Mouse (Mus musculus) MEL (cell line): Measurements from ENCODE around the gene Zfp414. TPM values are rescaled to one million over a fixed set of nuclear protein-coding genes. Genes with fewer than 3 reads are reported as not detected.

Experiments
- DNase-seq: peaks from one replicate; pipeline ENCODE4 v3.0.0; 2011; ENCODE audit warnings: low read depth, low spot score
- H3K27ac ChIP-seq: 2 replicates; pipeline ENCODE4 v1.5.1; 2012; ENCODE audit warnings: low read depth, mild to moderate bottlenecking, control low read depth, low read length, moderate library complexity; ENCODE audit not compliant: control insufficient read depth
- H3K27me3 ChIP-seq, 2 experiments: fragments of 150-350 bp in 1 of 2; sonication (generic) in 1 of 2; 2 replicates each; pipeline ENCODE4 v1.6.1; 2012; ENCODE audit warnings: low read length in 2 of 2, mild to moderate bottlenecking in 2 of 2, improper control_type of control experiment in 1 of 2, moderate library complexity in 1 of 2; ENCODE audit not compliant: insufficient read depth in 2 of 2, control insufficient read depth in 1 of 2
- H3K36me3 ChIP-seq, 2 experiments: 2 replicates each; pipeline ENCODE4 v1.6.1; 2012 to 2014; ENCODE audit warnings: low read length in 2 of 2, improper control_type of control experiment in 1 of 2, inconsistent platforms in 1 of 2, mild to moderate bottlenecking in 1 of 2; ENCODE audit not compliant: insufficient read depth in 2 of 2, control insufficient read depth in 1 of 2
- H3K4me1 ChIP-seq, 2 experiments: fragments of 150-350 bp in 1 of 2; sonication (generic) in 1 of 2; 2 replicates each; pipeline ENCODE4 v1.6.1; 2012; ENCODE audit warnings: low read length in 2 of 2, improper control_type of control experiment in 1 of 2, mild to moderate bottlenecking in 1 of 2; ENCODE audit not compliant: insufficient read depth in 2 of 2, control insufficient read depth in 1 of 2
- H3K4me3 ChIP-seq, 2 experiments: fragments of 150-350 bp in 1 of 2; sonication (generic) in 1 of 2; 2 replicates each; pipeline ENCODE4 v1.5.1; 2012; ENCODE audit warnings: low read depth in 2 of 2, low read length in 2 of 2, mild to moderate bottlenecking in 2 of 2, moderate library complexity in 2 of 2, control low read depth in 1 of 2, improper control_type of control experiment in 1 of 2; ENCODE audit not compliant: control insufficient read depth in 1 of 2, insufficient read depth in 1 of 2
- H3K79me2 ChIP-seq: 2 replicates; pipeline ENCODE4 v1.6.1; 2012; ENCODE audit warnings: mild to moderate bottlenecking, low read length, moderate library complexity; ENCODE audit not compliant: control insufficient read depth, poor library complexity, insufficient read depth
- H3K9ac ChIP-seq: 2 replicates; pipeline ENCODE4 v1.6.1; 2012; ENCODE audit warnings: low read depth, mild to moderate bottlenecking, control low read depth, low read length, moderate library complexity; ENCODE audit not compliant: control insufficient read depth, poor library complexity, severe bottlenecking
- H3K9me3 ChIP-seq: fragments of 150-350 bp; sonication (generic); replicated peaks from 2 replicates; pipeline ENCODE4 v1.6.1; 2012; ENCODE audit warnings: mild to moderate bottlenecking, low read length, improper control_type of control experiment, moderate library complexity; ENCODE audit not compliant: insufficient read depth
- BHLHE40 ChIP-seq: IDR thresholded peaks from 2 replicates; pipeline ENCODE4 v1.6.1; 2012; ENCODE audit warnings: low read depth, mild to moderate bottlenecking, inconsistent platforms, low read length, improper control_type of control experiment, borderline replicate concordance
- CHD1 ChIP-seq: IDR thresholded peaks from 2 replicates; pipeline ENCODE4 v1.6.1; 2012; ENCODE audit warnings: low read depth, mild to moderate bottlenecking, inconsistent platforms, low read length, improper control_type of control experiment
- CHD2 ChIP-seq: IDR thresholded peaks from 2 replicates; pipeline ENCODE4 v1.6.1; 2011; ENCODE audit warnings: low read length, improper control_type of control experiment
- CTCF ChIP-seq, 3 experiments: IDR thresholded peaks in 2 of 3; conservative IDR thresholded peaks in 1 of 3; 2 replicates each; pipeline ENCODE4 v1.5.1; 2011 to 2012; ENCODE audit warnings: low read length in 3 of 3, low read depth in 2 of 3, mild to moderate bottlenecking in 2 of 3, improper control_type of control experiment in 1 of 3, inconsistent platforms in 1 of 3, mixed read lengths in 1 of 3, moderate library complexity in 1 of 3; ENCODE audit not compliant: control insufficient read depth in 1 of 3, insufficient read depth in 1 of 3, poor library complexity in 1 of 3, severe bottlenecking in 1 of 3
- E2F4 ChIP-seq: IDR thresholded peaks from 2 replicates; pipeline ENCODE4 v1.6.1; 2011; ENCODE audit warnings: low read depth, low read length, improper control_type of control experiment, borderline replicate concordance
- ELF1 ChIP-seq: IDR thresholded peaks from 2 replicates; pipeline ENCODE4 v1.6.1; 2014; ENCODE audit warnings: low read depth, mild to moderate bottlenecking, inconsistent platforms, low read length, improper control_type of control experiment, moderate library complexity
- EP300 ChIP-seq, 2 experiments: IDR thresholded peaks; 2 replicates each; pipeline ENCODE4 v1.6.1; 2011; ENCODE audit warnings: improper control_type of control experiment in 2 of 2, low read length in 2 of 2, low read depth in 1 of 2, mild to moderate bottlenecking in 1 of 2
- GABPA ChIP-seq: IDR thresholded peaks from 2 replicates; pipeline ENCODE4 v1.6.1; 2012; ENCODE audit warnings: low read depth, mild to moderate bottlenecking, inconsistent platforms, low read length, improper control_type of control experiment, moderate library complexity
- GATA1 ChIP-seq: IDR thresholded peaks from 2 replicates; pipeline ENCODE4 v1.6.1; 2011; ENCODE audit warnings: low read depth, low read length, improper control_type of control experiment
- HCFC1 ChIP-seq: IDR thresholded peaks from 2 replicates; pipeline ENCODE4 v1.6.1; 2012; ENCODE audit warnings: low read depth, mild to moderate bottlenecking, inconsistent platforms, low read length, improper control_type of control experiment, moderate library complexity
- JUND ChIP-seq: IDR thresholded peaks from 2 replicates; pipeline ENCODE4 v1.6.1; 2011; ENCODE audit warnings: low read depth, mild to moderate bottlenecking, improper control_type of control experiment, low read length
- KAT2A ChIP-seq: conservative IDR thresholded peaks from 2 replicates; pipeline ENCODE4 v1.6.1; 2012; ENCODE audit warnings: low read depth, low read length, improper control_type of control experiment, inconsistent platforms
- MAX ChIP-seq: IDR thresholded peaks from 2 replicates; pipeline ENCODE4 v1.6.1; 2011; ENCODE audit warnings: low read length, improper control_type of control experiment
- MAZ ChIP-seq: IDR thresholded peaks from 2 replicates; pipeline ENCODE4 v1.6.1; 2012; ENCODE audit warnings: low read depth, mild to moderate bottlenecking, inconsistent platforms, low read length, improper control_type of control experiment
- MEF2A ChIP-seq: IDR thresholded peaks from 2 replicates; pipeline ENCODE4 v1.6.1; 2014; ENCODE audit warnings: low read depth, mild to moderate bottlenecking, inconsistent platforms, low read length, improper control_type of control experiment; ENCODE audit not compliant: poor library complexity, insufficient replicate concordance, severe bottlenecking; ENCODE audit errors: extremely low read depth
- MXI1 ChIP-seq: IDR thresholded peaks from 2 replicates; pipeline ENCODE4 v1.6.1; 2011; ENCODE audit warnings: mild to moderate bottlenecking, low read depth, low read length, improper control_type of control experiment
- MYB ChIP-seq: IDR thresholded peaks from 2 replicates; pipeline ENCODE4 v1.6.1; 2011; ENCODE audit warnings: mild to moderate bottlenecking, low read depth, low read length, improper control_type of control experiment
- MYC ChIP-seq: IDR thresholded peaks from 2 replicates; pipeline ENCODE4 v1.6.1; 2011; ENCODE audit warnings: low read depth, mild to moderate bottlenecking, low read length, improper control_type of control experiment, moderate library complexity
- NELFE ChIP-seq: IDR thresholded peaks from 2 replicates; pipeline ENCODE4 v1.6.1; 2011; ENCODE audit warnings: low read depth, low read length, improper control_type of control experiment
- NRF1 ChIP-seq: IDR thresholded peaks from 2 replicates; pipeline ENCODE4 v1.6.1; 2014; ENCODE audit warnings: low read depth, mild to moderate bottlenecking, inconsistent platforms, low read length, improper control_type of control experiment, moderate library complexity; ENCODE audit not compliant: poor library complexity, insufficient read depth, severe bottlenecking
- POLR2A ChIP-seq, 2 experiments: IDR thresholded peaks; 2 replicates each; pipeline ENCODE4 v1.6.1; 2011 to 2012; ENCODE audit warnings: low read length in 2 of 2, mild to moderate bottlenecking in 2 of 2, control low read depth in 1 of 2, improper control_type of control experiment in 1 of 2, low read depth in 1 of 2, moderate library complexity in 1 of 2; ENCODE audit not compliant: control insufficient read depth in 1 of 2, insufficient read depth in 1 of 2, poor library complexity in 1 of 2
- POLR2AphosphoS2 ChIP-seq: IDR thresholded peaks from 2 replicates; pipeline ENCODE4 v1.6.1; 2011; ENCODE audit warnings: low read length, improper control_type of control experiment
- POLR2AphosphoS5 ChIP-seq: IDR thresholded peaks from 2 replicates; pipeline ENCODE4 v1.6.1; 2012; ENCODE audit warnings: low read depth, borderline replicate concordance, mild to moderate bottlenecking, inconsistent platforms, low read length, moderate library complexity, mixed read lengths
- RAD21 ChIP-seq: IDR thresholded peaks from 2 replicates; pipeline ENCODE4 v1.6.1; 2011; ENCODE audit warnings: mild to moderate bottlenecking, low read depth, low read length, improper control_type of control experiment
- RCOR1 ChIP-seq: IDR thresholded peaks from 2 replicates; pipeline ENCODE4 v1.6.1; 2012; ENCODE audit warnings: low read depth, mild to moderate bottlenecking, inconsistent platforms, low read length, improper control_type of control experiment
- SIN3A ChIP-seq: IDR thresholded peaks from 2 replicates; pipeline ENCODE4 v1.6.1; 2012; ENCODE audit warnings: low read length, improper control_type of control experiment, inconsistent platforms
- TAL1 ChIP-seq: IDR thresholded peaks from 2 replicates; pipeline ENCODE4 v1.6.1; 2012; ENCODE audit warnings: mild to moderate bottlenecking, inconsistent platforms, low read length, moderate library complexity, mixed read lengths
- TBP ChIP-seq: IDR thresholded peaks from 2 replicates; pipeline ENCODE4 v1.8.0; 2011; ENCODE audit warnings: low read depth, low read length, improper control_type of control experiment
- TCF12 ChIP-seq: IDR thresholded peaks from 2 replicates; pipeline ENCODE4 v1.6.1; 2014; ENCODE audit warnings: low read depth, mild to moderate bottlenecking, inconsistent platforms, low read length, improper control_type of control experiment, moderate library complexity
- UBTF ChIP-seq: IDR thresholded peaks from 2 replicates; pipeline ENCODE4 v1.6.1; 2012; ENCODE audit warnings: low read depth, mild to moderate bottlenecking, inconsistent platforms, low read length, improper control_type of control experiment, moderate library complexity, borderline replicate concordance; ENCODE audit not compliant: insufficient read depth
- USF1 ChIP-seq: IDR thresholded peaks from 2 replicates; pipeline ENCODE4 v1.6.1; 2014; ENCODE audit warnings: low read depth, mild to moderate bottlenecking, inconsistent platforms, low read length, improper control_type of control experiment, moderate library complexity
- ZC3H11A ChIP-seq: IDR thresholded peaks from 2 replicates; pipeline ENCODE4 v1.6.1; 2012; ENCODE audit warnings: low read depth, mild to moderate bottlenecking, inconsistent platforms, low read length, improper control_type of control experiment
- ZKSCAN1 ChIP-seq: IDR thresholded peaks from 2 replicates; pipeline ENCODE4 v1.6.1; 2012; ENCODE audit warnings: low read depth, mild to moderate bottlenecking, inconsistent platforms, low read length, improper control_type of control experiment, moderate library complexity
- ZMIZ1 ChIP-seq: IDR thresholded peaks from 2 replicates; pipeline ENCODE4 v1.6.1; 2012; ENCODE audit warnings: low read depth, mild to moderate bottlenecking, inconsistent platforms, low read length, improper control_type of control experiment, moderate library complexity
- ZNF384 ChIP-seq: IDR thresholded peaks from 2 replicates; pipeline ENCODE4 v1.6.1; 2012; ENCODE audit warnings: low read depth, mild to moderate bottlenecking, inconsistent platforms, low read length, improper control_type of control experiment
- polyA plus RNA-seq, 2 experiments: library from polyadenylated mRNA; stranded (reverse) in 1 of 2; unstranded in 1 of 2; fragments of >175 nt in 1 of 2; fragments of >200 nt in 1 of 2; gene quantifications; 2 replicates each; pipeline versions ENCODE4 v1.2.1 to v1.2.4; 2012; ENCODE audit warnings: low replicate concordance in 2 of 2, low read depth in 1 of 2; ENCODE audit not compliant: insufficient read length in 2 of 2, insufficient read depth in 1 of 2, missing spikeins in 1 of 2
- total RNA-seq: library from RNA; depleted of rRNA; stranded (reverse); fragments of 300-350 nt; gene quantifications from 2 replicates; pipeline ENCODE4 v1.2.3, GENCODE M21; 2012; rRNA removed

The Zfp414 gene
- 8.1 and 8.6 TPM in 2 replicates for total RNA-seq
- 10 to 100 TPM in 1 of 2 experiments, not detected in 1; 52.2 TPM for polyA plus RNA-seq

DNA sequence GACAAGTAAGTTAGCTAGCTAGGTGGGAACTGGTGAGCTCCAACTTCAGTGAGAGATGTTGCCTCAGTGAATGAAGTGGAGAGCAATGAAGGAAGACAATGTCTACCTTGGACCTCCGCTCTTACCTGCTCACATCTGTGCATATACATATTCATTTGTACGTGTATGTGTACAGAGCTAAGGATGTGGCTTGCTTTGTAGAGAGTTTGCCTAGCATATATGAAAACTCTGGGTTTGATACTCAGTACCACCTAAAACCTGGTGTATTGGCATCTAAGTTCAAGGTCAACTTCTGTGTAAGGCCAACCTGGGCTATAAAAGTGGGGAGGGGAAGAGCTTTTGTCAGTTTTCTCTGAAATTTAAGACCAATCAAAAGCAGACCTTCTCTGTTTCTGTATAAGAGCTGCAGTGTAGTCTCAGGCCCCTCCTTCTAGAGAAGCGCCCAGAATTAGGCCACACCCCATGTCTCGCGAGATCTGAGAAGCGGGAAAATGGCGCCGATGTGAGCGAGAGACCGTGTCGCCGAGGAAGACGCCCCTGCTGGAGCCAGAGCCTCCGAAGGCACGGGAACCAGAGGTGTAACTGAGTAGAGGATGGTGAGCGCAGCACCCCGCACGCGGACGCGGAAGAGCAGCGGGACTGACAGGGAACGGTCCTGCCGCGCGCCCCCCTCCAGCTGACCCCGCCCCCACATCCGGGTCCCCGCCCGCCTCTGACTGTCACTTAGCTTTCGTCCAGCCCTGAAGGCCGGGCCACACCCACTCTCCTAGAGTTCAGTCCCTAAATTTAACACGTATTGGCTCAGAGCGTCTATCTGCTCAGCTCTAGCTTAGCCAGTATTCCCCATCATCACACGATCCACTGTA lies at the start of gene Zfp414:
Gene Zfp414 (plus strand): TSS at position 470 of the 866 bp plus-strand sequence.
- Histone ChIP-seq H3K9ac (peak within 1 kb of the TSS; percentile 92), H3K79me2 (peaks cover 1% of the 10 kb centered on the region; the same call in 1 of the 2 replicates), H3K27ac (peak within 1 kb of the TSS; percentile 95), H3K27me3 (no peaks in the 10 kb centered on the region), H3K9me3 (no peaks in the 10 kb centered on the region), H3K4me1 (peaks cover 0 to 12% of the 10 kb centered on the region in 2 experiments; a peak in 2 of 4 replicates), H3K36me3 (peaks cover 0 to 7% of the 10 kb centered on the region in 2 experiments; a peak in 2 of 4 replicates), H3K4me3 (peak within 1 kb of the TSS; percentile 74 to 82)
- DNase-seq = peak; percentile 96
- no peak for TF ChIP-seq RAD21
- TF ChIP-seq POLR2A (IDR thresholded peaks at IDR 0.05; ENCODE audit: control insufficient read depth in 1 of 2, insufficient read depth in 1 of 2, low read depth in 1 of 2, low read length in 2 of 2, poor library complexity in 1 of 2) = peak; percentile 67 to 96; a peak in 3 of 4 replicates
- no peak for TF ChIP-seq UBTF
- TF ChIP-seq MEF2A = no peak
- TF ChIP-seq ZNF384 = no peak
- TF ChIP-seq MAX = no peak
- peak; percentile 90 for TF ChIP-seq NELFE
- peak; percentile 97 for TF ChIP-seq CHD2
- TF ChIP-seq ELF1 = peak; percentile 69; the same call in 1 of the 2 replicates
- no peak for TF ChIP-seq CHD1
- TF ChIP-seq ZMIZ1 = peak; percentile 88
- TF ChIP-seq MYB = no peak
- TF ChIP-seq MYC = no peak
- peak; percentile 93 for TF ChIP-seq TBP
- no peak for TF ChIP-seq MAZ
- no peak; the same call in 1 of the 2 replicates for TF ChIP-seq KAT2A
- TF ChIP-seq E2F4 = no peak
- TF ChIP-seq EP300 (IDR thresholded peaks at IDR 0.05; ENCODE audit: low read depth in 1 of 2, low read length in 2 of 2) = no peak
- no peak for TF ChIP-seq POLR2AphosphoS5
- no peak for TF ChIP-seq ZC3H11A
- TF ChIP-seq MXI1 = peak; percentile 45
- TF ChIP-seq BHLHE40 = no peak
- TF ChIP-seq CTCF (IDR thresholded peaks at IDR 0.05 in 2 of 3, conservative IDR thresholded peaks at IDR 0.05 in 1 of 3; ENCODE audit: control insufficient read depth in 1 of 3, insufficient read depth in 1 of 3, low read depth in 2 of 3, low read length in 3 of 3, poor library complexity in 1 of 3, severe bottlenecking in 1 of 3) = no peak
- peak; percentile 88; the same call in 1 of the 2 replicates for TF ChIP-seq POLR2AphosphoS2
- no peak for TF ChIP-seq GABPA
- TF ChIP-seq NRF1 = no peak
- peak; percentile 79 for TF ChIP-seq HCFC1
- peak; percentile 76 for TF ChIP-seq TCF12
- no peak for TF ChIP-seq RCOR1
- TF ChIP-seq GATA1 = no peak
- TF ChIP-seq JUND = no peak
- TF ChIP-seq TAL1 = no peak
- peak; percentile 43; the same call in 1 of the 2 replicates for TF ChIP-seq SIN3A
- no peak for TF ChIP-seq ZKSCAN1
- peak; percentile 24; the same call in 1 of the 2 replicates for TF ChIP-seq USF1
